12 mouse cellular contexts compared by ENCODE assay signal in genomic region chr2:49838611-49839010, GRCm38 (mm10). TPM values are rescaled to one million over a fixed set of nuclear protein-coding genes. Genes with fewer than 3 reads are reported as not detected.
DNase-seq lines count a peak whose midpoint lies in the region; ATAC-seq lines count a peak whose summit lies in the region.
"Had no signal": no experiment of that assay in that cellular context is flagged by ENCODE, and none has a peak within 500 bp of the region (broad histone marks: within the 10 kb centered on the region; RNA-seq: fewer than 3 reads in every experiment).

No protein-coding gene starts in this region.

- WGBS in embryonic facial prominence, embryonic 10.5 days: 63% methylated on average over 7 of the region's 7 CpGs

- ATAC-seq in frontal cortex, adult (ENCODE audit: low TSS enrichment): peak; percentile 98
- ATAC-seq in CD4-positive, CD25-positive, alpha-beta regulatory T cell, adult 4 months: no peak

- H3K27ac ChIP-seq in embryonic facial prominence, embryonic 10.5 days (replicated peaks): no peak overlapping the region
- H3K27ac ChIP-seq: limb, embryonic 12.5 days had no signal

- H3K9me3 ChIP-seq in embryonic facial prominence, embryonic 10.5 days: no peaks in the 10 kb centered on the region
- H3K9me3 ChIP-seq: limb, embryonic 12.5 days had no signal

- no peak overlapping the region for H3K4me3 ChIP-seq in embryonic facial prominence, embryonic 10.5 days
- H3K4me3 ChIP-seq: limb, embryonic 12.5 days had no signal

- DNase-seq in kidney, postnatal 10 days: peak; percentile 11
- no peak for DNase-seq in kidney, adult 11 months
- DNase-seq in embryonic facial prominence, embryonic 10.5 days (ENCODE audit: low spot score): peak; percentile 28
- peak; percentile 38 for DNase-seq in right cerebral cortex, postnatal 14 days
- no peak for DNase-seq in ovary, postnatal 14 days (ENCODE audit: low spot score)
- DNase-seq: cerebellum, adult 9-10 months; heart, postnatal 10 days; lung, adult 2 months; thymus, adult 2 months had no signal

- no peaks in the 10 kb centered on the region for H3K27me3 ChIP-seq in embryonic facial prominence, embryonic 10.5 days (replicated peaks; ENCODE audit: low read depth, poor library complexity, severe bottlenecking)
- H3K27me3 ChIP-seq: limb, embryonic 12.5 days had no signal

- H3K4me1 ChIP-seq in embryonic facial prominence, embryonic 10.5 days: peaks cover 27% of the 10 kb centered on the region

- H3K36me3 ChIP-seq in embryonic facial prominence, embryonic 10.5 days (replicated peaks): no peaks in the 10 kb centered on the region
- H3K36me3 ChIP-seq: limb, embryonic 12.5 days had no signal

RNA-seq across cellular contexts. Expression of gene Lypd6b, which starts 51.1 kb away (rescaled TPM):
- 2.9 and 3.9 TPM in 2 replicates for polyA plus RNA-seq in embryonic facial prominence, embryonic 10.5 days (2016; fragmentation: Nextera tagmentation; extraction: Ambion mirVana)
- polyA plus RNA-seq in CD4-positive, CD25-positive, alpha-beta regulatory T cell, adult 4 months (2017; shearing (Covaris generic)): under 1 TPM; 0.19 to 0.79 TPM

Comparison
In these comparisons a context has a peak if more than half of its experiments do, and no peak if none do; other contexts are left out.
1. DNase-seq: peak in kidney, postnatal 10 days (single experiment), embryonic facial prominence, embryonic 10.5 days (single experiment) and right cerebral cortex, postnatal 14 days (single experiment); none in kidney, adult 11 months (single experiment) and ovary, postnatal 14 days (single experiment).